9 mouse cellular contexts compared by ENCODE assay signal in the genomic region with DNA sequence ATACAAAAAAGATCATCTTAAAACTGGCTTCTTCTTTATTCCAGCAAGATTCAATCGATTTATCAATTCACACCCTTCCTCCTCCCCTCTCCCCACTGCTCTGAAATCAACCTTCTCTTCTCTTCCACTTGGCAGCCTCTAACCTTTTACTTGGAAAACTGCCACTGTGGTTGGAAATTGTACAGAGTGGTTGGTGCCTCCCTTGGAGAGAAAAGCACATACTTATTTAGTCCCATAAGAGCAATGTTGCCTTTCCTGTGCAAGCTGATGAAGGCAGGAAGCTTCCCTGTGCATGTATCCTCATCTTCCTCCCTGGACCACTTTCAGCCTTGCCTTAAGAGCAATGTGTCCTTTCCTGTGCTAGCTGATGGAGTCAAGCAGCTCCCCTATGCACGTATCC. TPM values are rescaled to one million over a fixed set of nuclear protein-coding genes. Genes with fewer than 3 reads are reported as not detected.
A peak's percentile ranks its signal among the peaks of the same experiment; 100 is the strongest.
DNase-seq lines count a peak whose midpoint lies in the region; ATAC-seq and TF ChIP-seq lines count a peak whose summit lies in the region.
"Had no signal": no experiment of that assay in that cellular context is flagged by ENCODE, and none has a peak within 500 bp of the region (broad histone marks: within the 10 kb centered on the region; RNA-seq: fewer than 3 reads in every experiment).

No protein-coding gene starts in this region.

- no peak overlapping the region for H3K4me2 ChIP-seq in heart, embryonic 16.5 days (ENCODE audit: low read depth, low read length)
- H3K4me2 ChIP-seq in myocyte (ENCODE audit: low read depth) = peak overlapping the region; percentile 7
- no peak overlapping the region for H3K4me2 ChIP-seq in midbrain, embryonic 11.5 days

- H3K9ac ChIP-seq in heart, embryonic 16.5 days (ENCODE audit: low read length) = no peak overlapping the region
- no peak overlapping the region for H3K9ac ChIP-seq in midbrain, embryonic 11.5 days (ENCODE audit: low read length)

- peaks cover 14% of the 10 kb centered on the region for H3K4me1 ChIP-seq in heart, embryonic 16.5 days (ENCODE audit: control insufficient read depth, insufficient read depth, low read length)
- H3K4me1 ChIP-seq in midbrain, embryonic 11.5 days (ENCODE audit: control insufficient read depth, insufficient read depth, low read length) = no peaks in the 10 kb centered on the region

- H3K36me3 ChIP-seq in heart, embryonic 16.5 days (ENCODE audit: control insufficient read depth, insufficient read depth) = no peaks in the 10 kb centered on the region
- H3K36me3 ChIP-seq in myocyte (ENCODE audit: control insufficient read depth, insufficient read depth) = no peaks in the 10 kb centered on the region
- no peaks in the 10 kb centered on the region for H3K36me3 ChIP-seq in midbrain, embryonic 11.5 days (ENCODE audit: control insufficient read depth, insufficient read depth, low read length)

- no peak overlapping the region for H3ac ChIP-seq in myocyte (ENCODE audit: control insufficient read depth, insufficient read length)

- peak; percentile 72 for ATAC-seq in heart, embryonic 16.5 days (replicated peaks; ENCODE audit: extremely low read depth, insufficient read depth, low FRiP score)
- no peak for ATAC-seq in midbrain, embryonic 11.5 days (ENCODE audit: low FRiP score)

- H3K27me3 ChIP-seq in heart, embryonic 16.5 days (ENCODE audit: control insufficient read depth, insufficient read depth, low read length) = no peaks in the 10 kb centered on the region
- no peaks in the 10 kb centered on the region for H3K27me3 ChIP-seq in myocyte (ENCODE audit: control insufficient read depth, insufficient read depth, insufficient read length)
- H3K27me3 ChIP-seq in midbrain, embryonic 11.5 days (ENCODE audit: control insufficient read depth, insufficient read depth, low read length) = no peaks in the 10 kb centered on the region

- no peaks in the 10 kb centered on the region for H3K79me2 ChIP-seq in myocyte (ENCODE audit: control insufficient read depth, insufficient read depth)

- peak; percentile 82 to 86 for DNase-seq in heart, adult 18-20 months
- DNase-seq in heart, postnatal 25 days (ENCODE audit: low spot score) = no peak
- peak; percentile 48 for DNase-seq in urinary bladder, postnatal 14 days (ENCODE audit: low spot score)
- DNase-seq in urinary bladder, postnatal 10 days (ENCODE audit: low spot score) = no peak
- no peak for DNase-seq in urinary bladder, adult 2 months (ENCODE audit: low spot score)
- DNase-seq in midbrain, embryonic 11.5 days (ENCODE audit: low spot score, missing footprints) = no peak

- no peaks in the 10 kb centered on the region for H3K9me3 ChIP-seq in heart, embryonic 16.5 days (replicated peaks; ENCODE audit: control insufficient read depth, low read length)
- H3K9me3 ChIP-seq in midbrain, embryonic 11.5 days (ENCODE audit: control insufficient read depth, low read length) = no peaks in the 10 kb centered on the region
- H3K9me3 ChIP-seq: megakaryocyte, embryonic 14.5 days had no signal

- intact Hi-C loops in heart, postnatal 25 days (cut with DNase I) = no loop called here

- TF ChIP-seq POLR2A in myocyte (IDR thresholded peaks at IDR 0.05; ENCODE audit: insufficient read length, low read depth) = no peak

- no peak overlapping the region for H3K27ac ChIP-seq in heart, embryonic 16.5 days (ENCODE audit: low read length)
- H3K27ac ChIP-seq in midbrain, embryonic 11.5 days (ENCODE audit: low read depth, low read length) = no peak overlapping the region

- WGBS in heart, embryonic 16.5 days = 62% methylated on average over 2 of the region's 2 CpGs
- 90% methylated on average over 2 of the region's 2 CpGs for WGBS in midbrain, embryonic 11.5 days

- no peak overlapping the region for H3K4me3 ChIP-seq in heart, embryonic 16.5 days (ENCODE audit: low read length)
- H3K4me3 ChIP-seq in myocyte = no peak overlapping the region
- no peak overlapping the region for H3K4me3 ChIP-seq in midbrain, embryonic 11.5 days (ENCODE audit: low read depth, low read length)
- H3K4me3 ChIP-seq: megakaryocyte, embryonic 14.5 days had no signal

TF ChIP-seq in myocyte, 11 proteins besides CTCF, POLR2A, EP300 and RAD21:
- no peak for TF ChIP-seq MAX (IDR thresholded peaks at IDR 0.05; ENCODE audit: low read depth)
- TF ChIP-seq POLR2AphosphoS2 (IDR thresholded peaks at IDR 0.05; ENCODE audit: insufficient read length, low read depth) = no peak
- no peak for TF ChIP-seq TCF3 (IDR thresholded peaks at IDR 0.05; ENCODE audit: insufficient read length, low read depth)

RNA-seq across cellular contexts. Expression of a gene that starts 3.4 kb away (rescaled TPM):
- total RNA-seq in heart, adult 18-20 months (2021) = 1 to 10 TPM; 1.3 to 2.5 TPM
- total RNA-seq in heart, postnatal 25 days (2021) = 1 to 10 TPM in 1 of 2 experiments, under 1 TPM in 1; 0.84 to 1.2 TPM
- polyA plus RNA-seq in heart, embryonic 16.5 days (2015; fragmentation: Nextera tagmentation; extraction: Ambion mirVana) = 2.5 and 3.2 TPM in 2 replicates
- 0.05 TPM for polyA plus RNA-seq in myocyte (2012; fragmentation: generic; extraction: Trizol)
- 0.84 and 0.87 TPM in 2 replicates for polyA plus RNA-seq in urinary bladder, adult 2 months (2012; rRNA removed)
- 0.22 and 0.33 TPM in 2 replicates for polyA plus RNA-seq in midbrain, embryonic 11.5 days (2014; fragmentation: Nextera tagmentation; extraction: Ambion mirVana)

RNA-seq across cellular contexts. Expression of a gene that starts 9.4 kb away (rescaled TPM):
- total RNA-seq in heart, adult 18-20 months (2021) = 1 to 10 TPM in 1 of 2 experiments, under 1 TPM in 1; 0.90 to 1.5 TPM
- 1 to 10 TPM; 1.1 TPM for total RNA-seq in heart, postnatal 25 days (2021)
- polyA plus RNA-seq in heart, embryonic 16.5 days (2015; fragmentation: Nextera tagmentation; extraction: Ambion mirVana) = 0.49 and 0.52 TPM in 2 replicates
- 0.02 TPM for polyA plus RNA-seq in myocyte (2012; fragmentation: generic; extraction: Trizol)
- polyA plus RNA-seq in urinary bladder, adult 2 months (2012; rRNA removed) = 6.8 and 10.8 TPM in 2 replicates
- polyA plus RNA-seq in midbrain, embryonic 11.5 days (2014; fragmentation: Nextera tagmentation; extraction: Ambion mirVana) = 0.10 TPM in 1 of 2 replicates, not detected in the other

RNA-seq across cellular contexts. Expression of a gene that starts 15.0 kb away (rescaled TPM):
- 1 to 10 TPM; 2.8 to 3.4 TPM for total RNA-seq in heart, adult 18-20 months (2021)
- 1 to 10 TPM; 3.8 to 4.0 TPM for total RNA-seq in heart, postnatal 25 days (2021)
- 2.1 and 3.7 TPM in 2 replicates for polyA plus RNA-seq in heart, embryonic 16.5 days (2015; fragmentation: Nextera tagmentation; extraction: Ambion mirVana)
- 0.23 TPM for polyA plus RNA-seq in myocyte (2012; fragmentation: generic; extraction: Trizol)
- polyA plus RNA-seq in urinary bladder, adult 2 months (2012; rRNA removed) = 29.5 and 44.7 TPM in 2 replicates
- 0.50 and 0.78 TPM in 2 replicates for polyA plus RNA-seq in midbrain, embryonic 11.5 days (2014; fragmentation: Nextera tagmentation; extraction: Ambion mirVana)

RNA-seq across cellular contexts. Expression of a gene that starts 42.2 kb away (rescaled TPM):
- 1 to 10 TPM; 1.1 to 2.1 TPM for total RNA-seq in heart, adult 18-20 months (2021)
- total RNA-seq in heart, postnatal 25 days (2021) = 1 to 10 TPM; 1.2 to 1.5 TPM
- 1.3 and 1.6 TPM in 2 replicates for polyA plus RNA-seq in heart, embryonic 16.5 days (2015; fragmentation: Nextera tagmentation; extraction: Ambion mirVana)
- polyA plus RNA-seq in myocyte (2012; fragmentation: generic; extraction: Trizol) = 0.02 TPM
- polyA plus RNA-seq in urinary bladder, adult 2 months (2012; rRNA removed) = 0.37 and 0.38 TPM in 2 replicates
- polyA plus RNA-seq in midbrain, embryonic 11.5 days (2014; fragmentation: Nextera tagmentation; extraction: Ambion mirVana) = 0.25 TPM in 1 of 2 replicates, not detected in the other

RNA-seq across cellular contexts. Expression of a gene that starts 42.3 kb away (rescaled TPM):
- total RNA-seq in heart, adult 18-20 months (2021) = 1 to 10 TPM; 1.8 to 2.0 TPM
- 1 to 10 TPM; 1.4 TPM for total RNA-seq in heart, postnatal 25 days (2021)
- 1.3 and 3.0 TPM in 2 replicates for polyA plus RNA-seq in heart, embryonic 16.5 days (2015; fragmentation: Nextera tagmentation; extraction: Ambion mirVana)
- 0.53 TPM for polyA plus RNA-seq in myocyte (2012; fragmentation: generic; extraction: Trizol)
- 8.7 and 9.9 TPM in 2 replicates for polyA plus RNA-seq in urinary bladder, adult 2 months (2012; rRNA removed)
- polyA plus RNA-seq in midbrain, embryonic 11.5 days (2014; fragmentation: Nextera tagmentation; extraction: Ambion mirVana) = 0.36 TPM in 1 of 2 replicates, not detected in the other

Comparison
In these comparisons a context has a peak if more than half of its experiments do, and no peak if none do; other contexts are left out.
1. DNase-seq: peak in heart, adult 18-20 months (2 of 2) and urinary bladder, postnatal 14 days (single experiment); none in heart, postnatal 25 days (single experiment), urinary bladder, postnatal 10 days (single experiment), urinary bladder, adult 2 months (single experiment) and midbrain, embryonic 11.5 days (single experiment).